Mouse (Mus musculus) kidney, adult 2 months (tissue): ENCODE measurements around the gene Arfgap1.
A peak's percentile ranks its signal among the peaks of the same experiment; 100 is the strongest.

Experiments used
- CTCF ChIP-seq: fragments of 200-500 bp; conservative IDR thresholded peaks from 2 replicates; pipeline ENCODE4 v1.5.1; 2011; ENCODE audit warnings: low read depth, mild to moderate bottlenecking, control low read depth, low read length, moderate library complexity, mixed read lengths; ENCODE audit not compliant: insufficient read depth, insufficient read length
- POLR2A ChIP-seq: fragments of 200-500 bp; IDR thresholded peaks from one replicate; pipeline ENCODE4 v1.6.1; 2011; ENCODE audit warnings: low read depth, low read length, control low read depth

DNA sequence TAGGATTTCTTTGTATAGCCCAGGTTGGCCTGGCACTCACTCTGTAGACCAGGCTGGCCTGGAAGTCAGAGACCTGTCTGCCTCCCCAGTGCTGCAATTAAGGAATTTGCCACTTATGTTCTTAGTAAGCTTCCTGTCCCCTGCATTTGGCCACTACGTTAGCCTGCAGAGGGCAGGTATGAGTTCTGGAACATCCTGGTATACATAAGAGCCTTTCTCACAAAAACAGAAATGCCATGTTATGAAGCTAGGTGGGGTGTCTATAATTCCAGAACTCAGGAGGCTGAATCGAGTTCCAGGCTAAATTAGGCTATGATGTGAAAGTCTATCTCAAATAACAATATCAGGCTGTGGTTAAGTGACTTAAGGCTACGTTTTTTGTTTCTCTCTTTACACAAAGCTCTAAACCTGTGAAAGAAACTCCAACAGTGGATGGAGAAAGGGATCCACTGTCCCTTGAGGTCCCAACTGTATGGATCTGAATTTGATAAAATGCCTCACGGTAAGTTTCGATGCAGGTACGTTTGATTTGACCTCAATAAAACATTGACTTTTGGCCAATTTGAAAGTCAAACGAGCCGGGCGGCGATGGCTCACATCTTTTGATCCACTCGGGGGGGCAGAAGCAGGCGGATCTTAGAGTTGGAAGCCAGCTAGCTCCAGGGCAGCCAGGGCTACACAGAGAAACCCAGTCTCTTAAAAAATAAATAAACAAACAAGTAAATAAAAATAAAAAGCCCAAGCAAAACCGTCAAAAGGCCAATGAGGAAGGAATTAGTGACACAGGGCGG lies 738 bp upstream of the Arfgap1 start:
- TF ChIP-seq POLR2A (no peak), CTCF (peak; percentile 26; the same call in 1 of the 2 replicates)
